Mouse (Mus musculus) kidney, adult 2 months (tissue): ENCODE data around the gene Chst8.

Experiments
- CTCF ChIP-seq: fragments of 200-500 bp; conservative IDR thresholded peaks from 2 replicates; pipeline ENCODE4 v1.5.1; 2011; ENCODE audit warnings: low read depth, mild to moderate bottlenecking, control low read depth, low read length, moderate library complexity, mixed read lengths; ENCODE audit not compliant: insufficient read depth, insufficient read length
- POLR2A ChIP-seq: fragments of 200-500 bp; IDR thresholded peaks from one replicate; pipeline ENCODE4 v1.6.1; 2011; ENCODE audit warnings: low read depth, low read length, control low read depth

DNA sequence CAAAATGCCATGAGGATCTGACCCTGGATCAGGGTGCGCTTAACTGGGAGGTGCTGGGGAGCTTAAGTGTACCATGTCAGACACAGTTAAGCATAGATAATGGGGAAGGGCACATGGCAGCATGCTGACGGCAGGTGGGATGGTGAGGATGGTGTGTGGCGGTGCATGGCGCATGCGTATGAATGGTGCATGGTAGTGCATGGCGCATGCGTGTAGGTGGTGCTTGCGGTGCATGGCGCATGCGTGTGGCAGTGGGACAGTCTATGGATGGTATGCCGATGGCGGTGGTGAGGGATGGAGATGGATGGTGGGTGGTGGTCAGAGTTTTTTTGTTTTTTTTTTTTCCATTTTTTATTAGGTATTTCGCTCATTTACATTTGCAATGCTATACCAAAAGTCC, 118.6 kb downstream of the Chst8 start:
- TF ChIP-seq CTCF (no peak), POLR2A (no peak)
